Mouse (Mus musculus): ENCODE results near the gene Gfod2.

- TF ChIP-seq CTCF (IDR thresholded peaks at IDR 0.05; ENCODE audit: low read depth) (no peak), EP300 (IDR thresholded peaks at IDR 0.05; ENCODE audit: low read depth) (no peak)
These were observed 628 bp downstream of the Gfod2 start for GRCm38 (mm10) chr8:105757796-105758276.

All from liver, postnatal 0 days (tissue).